Mouse (Mus musculus) adipocyte (in vitro differentiated cells): ENCODE results near the gene Pigz.
A peak's percentile ranks its signal among the peaks of the same experiment; 100 is the strongest.
"Not testable (repeated sequence)": the region's sequence is repeated elsewhere in the genome, so short reads cannot be mapped to it uniquely, and the experiment has no call there.

ENCODE experiments used
- DNase-seq: peaks from one replicate; pipeline ENCODE4 v3.0.0-alpha.2; 2016; ENCODE audit warnings: low spot score

The Pigz gene

DNA sequence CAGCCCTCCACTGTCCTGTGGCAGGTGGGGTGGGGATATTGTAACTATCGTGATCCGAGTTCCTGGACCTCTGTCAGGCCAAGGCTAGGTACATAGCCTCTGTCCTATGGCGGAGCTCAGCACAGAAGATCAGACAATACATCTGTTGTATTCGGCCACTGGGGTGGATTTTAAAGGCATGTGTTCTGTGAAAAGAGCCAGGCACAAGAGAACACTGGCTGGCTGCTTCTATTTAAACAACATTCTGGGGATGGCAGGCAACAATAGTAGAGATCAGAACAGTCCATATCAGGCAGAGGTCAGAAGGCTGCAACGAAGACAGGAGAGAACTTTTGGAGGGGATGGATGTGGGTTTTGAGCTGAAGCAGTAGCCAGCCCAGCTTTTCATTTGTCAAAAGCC is 1.4 kb upstream of the Pigz start:
- DNase-seq: no peak

DNA sequence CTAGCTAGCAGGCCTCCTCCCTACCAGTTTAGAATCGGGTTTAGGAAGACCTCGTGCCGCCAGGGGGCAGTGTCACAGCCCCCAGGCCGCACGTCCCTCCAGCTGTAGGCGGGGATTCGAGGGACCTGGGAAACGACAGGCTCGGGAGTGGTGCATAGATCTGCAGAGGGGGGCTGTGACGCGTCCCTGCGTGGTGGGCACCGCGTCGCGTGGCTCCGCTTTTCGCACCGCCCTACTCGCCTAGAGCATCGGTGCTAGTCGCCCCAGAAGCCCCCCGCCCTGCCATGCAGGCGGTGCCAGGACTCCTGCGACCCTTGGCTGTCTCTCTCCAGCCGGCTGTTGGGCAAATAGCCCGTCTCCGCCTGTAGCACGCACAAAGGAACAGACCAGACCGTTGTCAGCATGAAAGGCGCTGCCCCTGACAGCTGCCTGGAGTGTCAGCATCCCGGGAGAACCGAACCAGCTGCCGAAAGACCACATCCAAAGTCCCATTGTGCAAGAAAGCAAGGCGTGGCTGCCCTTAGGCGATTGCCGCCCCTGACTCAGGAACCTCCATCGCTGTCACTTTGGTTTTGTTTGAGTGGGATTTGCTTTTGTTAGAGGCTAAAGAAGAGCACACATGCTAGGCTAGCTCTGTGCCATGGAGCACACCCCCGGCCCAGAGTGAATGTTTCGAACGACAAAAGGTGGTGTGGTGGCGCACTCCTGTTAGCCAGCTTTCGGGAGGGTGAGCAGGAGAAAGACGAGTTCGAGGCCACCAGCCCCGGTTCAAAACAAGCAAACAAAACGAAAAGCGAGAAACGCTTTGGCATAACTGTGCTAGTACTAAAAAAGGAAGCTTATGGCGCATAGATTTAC is 582 bp upstream of the Pigz start:
- DNase-seq: peak; percentile 25

DNA sequence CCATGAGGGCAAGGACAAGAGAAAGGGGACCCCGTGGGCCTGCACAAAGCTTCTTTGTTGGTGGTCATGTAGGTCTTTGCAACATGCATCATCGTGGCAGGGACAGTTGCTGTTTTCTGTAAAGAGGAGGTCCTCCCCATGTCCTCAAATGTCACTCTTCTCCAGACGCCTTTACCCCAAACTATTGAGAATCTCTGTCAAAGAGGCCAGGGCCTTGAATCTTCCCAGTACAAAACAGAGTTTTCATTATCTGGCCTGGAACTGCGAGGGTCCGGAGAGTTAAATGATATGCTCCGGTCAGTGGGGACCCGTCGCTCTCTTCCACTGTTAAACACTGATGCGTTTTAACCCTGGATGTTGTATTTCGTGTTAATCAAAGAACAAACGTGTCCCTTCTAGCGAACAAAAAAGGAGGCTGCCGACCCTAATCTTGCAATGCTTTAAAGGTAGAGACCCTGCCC is 929 bp downstream of the Pigz start:
- DNase-seq: no peak

DNA sequence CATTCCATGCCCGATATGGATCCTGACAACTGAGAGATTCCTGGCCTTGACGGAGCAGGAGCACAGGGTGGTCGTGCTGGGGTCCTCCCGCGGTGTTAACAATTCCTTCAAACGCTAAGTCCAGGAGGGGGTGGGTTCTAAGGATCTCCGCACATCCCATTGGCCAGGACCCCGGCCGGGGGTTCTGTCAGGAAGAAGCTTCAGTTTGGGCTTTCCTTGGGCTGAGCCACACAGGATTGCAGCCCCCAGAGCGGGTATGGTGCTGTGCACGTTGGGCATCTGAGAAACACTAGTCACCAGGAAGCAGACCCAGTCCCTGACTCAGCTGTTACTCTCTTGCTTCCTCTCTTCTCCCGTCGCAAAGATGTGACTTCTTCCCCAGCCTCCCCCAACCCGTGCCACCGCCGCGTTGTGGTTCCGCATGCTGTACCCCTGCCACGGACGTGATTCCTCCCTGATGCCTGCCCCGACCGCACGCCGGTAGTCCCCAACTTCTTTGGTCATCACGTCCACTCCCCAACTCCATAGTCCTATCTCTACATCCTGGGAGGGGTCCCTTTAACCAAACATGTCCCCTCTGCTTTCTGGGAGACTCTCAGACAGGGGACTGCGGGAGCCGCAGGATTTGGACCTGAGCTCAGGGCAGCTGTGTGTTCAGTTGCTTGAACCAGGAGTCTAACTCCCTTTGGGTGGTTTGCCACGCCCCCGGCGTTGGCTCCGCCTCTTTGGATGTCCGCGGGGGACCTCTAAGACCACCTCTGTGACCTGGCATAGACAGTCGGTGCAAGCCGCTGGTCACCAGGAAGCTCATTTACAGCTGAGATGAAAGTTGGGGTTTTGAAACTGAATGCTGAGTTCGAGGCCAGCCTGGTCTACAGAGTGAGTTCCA is 1.7 kb downstream of the Pigz start:
- DNase-seq: no peak

DNA sequence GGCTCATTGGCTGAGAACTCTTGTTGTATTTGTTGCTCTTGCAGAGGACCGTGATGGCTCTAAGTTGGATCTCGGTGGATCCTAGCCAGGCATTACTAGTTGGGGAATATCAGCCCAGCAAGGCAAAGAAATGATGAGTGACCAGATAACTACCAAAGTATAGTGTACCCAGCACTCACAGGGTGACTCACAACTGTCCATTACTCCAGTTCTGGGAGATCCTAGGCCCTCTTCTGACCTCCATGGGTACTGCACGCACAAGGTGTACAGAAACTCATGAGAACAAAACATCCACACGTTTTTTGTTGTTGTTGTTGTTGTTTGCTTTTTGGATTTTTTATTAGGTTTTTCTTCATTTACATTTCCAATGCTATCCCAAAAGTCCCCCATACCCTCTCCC is 2.9 kb downstream of the Pigz start:
- no peak for DNase-seq

DNA sequence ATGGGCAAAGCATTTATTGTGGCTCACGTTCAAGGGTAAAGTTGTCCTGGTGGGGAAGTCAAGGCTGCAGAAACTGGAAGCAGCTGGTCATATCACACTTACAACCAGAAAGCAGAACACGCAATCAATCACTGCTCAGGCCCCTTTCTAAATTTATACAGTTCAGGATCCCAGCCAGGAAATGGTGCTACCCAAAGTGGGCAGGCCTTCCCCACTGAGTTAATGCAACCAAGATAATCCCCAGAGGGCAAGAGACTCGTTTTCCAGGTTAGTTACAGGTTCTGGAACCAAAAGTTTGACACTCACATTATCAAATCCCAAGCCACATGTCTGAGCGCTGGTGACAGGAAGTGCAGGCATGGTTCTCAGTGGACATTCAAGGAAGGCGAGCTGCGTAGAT is 5.2 kb downstream of the Pigz start:
- no peak for DNase-seq

DNA sequence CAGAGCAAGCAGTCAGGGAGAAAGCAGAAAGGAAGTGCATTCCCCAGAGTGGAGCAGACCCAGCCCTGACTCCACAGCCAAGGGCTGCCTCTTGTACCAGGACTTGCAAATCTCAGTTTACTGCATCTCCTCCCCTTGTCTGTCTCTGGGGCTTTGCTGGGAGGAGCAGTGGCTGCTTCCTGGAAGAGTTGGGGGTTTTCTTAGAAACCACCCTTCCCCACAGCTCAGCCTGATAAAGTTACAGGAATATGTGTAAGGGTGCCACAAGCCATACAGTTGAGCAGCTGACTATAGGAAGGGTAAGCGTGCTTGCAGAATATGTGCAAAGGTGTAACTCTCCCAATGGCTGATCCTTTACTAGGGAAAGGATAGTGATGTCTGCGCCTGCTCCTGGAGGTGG is 6.9 kb downstream of the Pigz start:
- DNase-seq: no peak

DNA sequence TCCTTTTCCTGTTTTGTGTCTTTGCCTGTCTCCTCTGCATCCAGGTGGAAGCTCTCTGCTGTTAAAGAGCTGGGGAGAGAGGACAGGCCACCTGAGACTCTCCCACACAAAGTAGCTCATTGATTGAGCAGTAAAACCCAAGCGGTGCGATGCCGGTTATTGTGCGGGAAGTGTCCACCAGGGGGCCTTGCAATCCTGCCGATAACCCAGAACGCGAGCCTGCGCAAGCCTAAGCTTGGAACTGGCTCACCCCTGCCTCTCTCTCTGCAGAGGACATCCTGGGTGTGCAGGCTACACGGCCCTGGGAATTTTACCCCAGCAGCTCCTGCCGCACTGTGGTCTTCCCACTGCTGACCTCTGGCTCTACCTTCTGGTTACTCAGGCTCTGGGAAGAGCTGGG is 10.3 kb downstream of the Pigz start:
- DNase-seq: peak; percentile 41

DNA sequence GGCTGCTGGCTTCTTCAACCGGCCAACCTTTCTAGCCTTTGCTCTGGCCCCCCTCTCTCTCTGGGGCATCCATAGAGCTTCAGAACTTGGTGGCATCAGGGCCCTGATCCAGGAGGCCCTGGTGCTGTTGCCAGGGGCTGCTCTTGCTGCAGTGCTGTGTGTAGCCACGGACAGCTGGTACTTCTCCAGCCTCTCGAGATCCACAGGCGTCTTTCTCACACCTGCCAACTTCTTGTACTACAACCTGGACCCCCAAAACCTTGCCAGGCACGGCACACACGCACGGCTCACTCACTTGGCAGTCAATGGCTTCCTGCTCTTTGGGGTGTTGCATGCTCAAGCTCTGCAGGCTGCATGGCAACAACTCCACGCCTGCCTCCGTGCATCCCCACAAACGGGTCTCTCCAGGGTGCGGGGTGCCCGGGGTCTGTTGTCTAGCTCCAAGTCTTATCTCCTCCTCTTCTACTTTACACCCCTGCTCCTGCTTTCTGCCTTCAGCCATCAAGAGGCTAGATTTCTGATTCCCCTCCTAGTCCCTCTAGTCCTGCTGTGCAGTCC is 11.1 kb downstream of the Pigz start:
- no peak for DNase-seq

DNA sequence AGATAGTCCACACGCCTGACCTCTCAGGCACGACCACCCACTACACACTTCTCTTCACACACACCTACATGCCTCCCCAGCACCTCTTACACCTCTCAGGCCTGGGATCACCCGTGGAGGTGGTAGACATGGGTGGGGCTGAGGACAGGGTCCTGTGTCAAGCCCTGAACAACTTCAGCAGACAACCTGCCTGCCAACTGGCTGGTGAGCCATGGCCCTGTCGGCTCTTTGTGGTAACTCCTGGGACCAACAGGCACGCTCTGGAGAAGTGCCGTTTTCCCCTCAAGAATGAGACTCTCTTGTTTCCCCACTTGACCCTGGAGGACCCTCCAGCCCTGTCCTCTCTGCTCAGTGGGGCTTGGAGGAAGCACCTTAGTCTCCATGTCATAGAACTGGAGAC is 11.7 kb downstream of the Pigz start:
- DNase-seq: no peak

DNA sequence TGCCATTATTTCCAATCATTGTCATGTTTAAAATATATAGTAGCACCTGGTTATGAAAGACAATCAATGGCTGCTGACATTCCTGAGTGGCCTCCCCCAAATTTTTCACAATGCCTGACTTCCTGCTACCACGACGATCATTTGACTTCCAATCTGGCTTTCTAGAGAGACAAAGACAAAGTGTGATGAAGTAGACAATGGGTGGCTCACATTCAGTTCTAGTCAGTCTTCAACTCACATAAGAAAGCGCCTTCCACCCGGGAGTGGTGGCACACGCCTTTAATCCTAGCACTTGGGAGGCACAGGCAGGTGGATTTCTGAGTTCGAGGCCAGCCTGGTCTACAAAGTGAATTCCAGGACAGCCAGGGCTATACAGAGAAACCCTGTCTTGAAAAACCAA is 12.3 kb downstream of the Pigz start:
- not testable (repeated sequence) for DNase-seq

DNA sequence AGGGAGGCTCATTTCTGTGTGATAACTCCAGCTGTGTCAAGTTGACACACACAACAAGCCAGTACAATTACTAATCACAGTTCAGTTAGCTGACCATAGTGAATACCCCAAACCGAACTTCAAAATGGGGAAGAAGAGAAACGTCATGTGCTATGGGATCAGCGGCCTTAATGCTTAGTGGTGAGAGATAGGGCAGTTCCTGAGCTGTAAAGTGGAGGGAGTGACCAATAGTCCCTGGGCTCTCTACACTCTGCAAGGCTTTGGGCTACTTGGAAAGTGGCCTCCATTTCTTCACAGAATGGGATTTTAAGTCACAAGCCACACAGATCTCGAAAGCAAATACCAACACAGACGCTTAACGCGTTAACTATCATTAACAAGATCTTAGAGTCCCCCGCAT is 13.7 kb downstream of the Pigz start:
- peak; percentile 27 for DNase-seq

DNA sequence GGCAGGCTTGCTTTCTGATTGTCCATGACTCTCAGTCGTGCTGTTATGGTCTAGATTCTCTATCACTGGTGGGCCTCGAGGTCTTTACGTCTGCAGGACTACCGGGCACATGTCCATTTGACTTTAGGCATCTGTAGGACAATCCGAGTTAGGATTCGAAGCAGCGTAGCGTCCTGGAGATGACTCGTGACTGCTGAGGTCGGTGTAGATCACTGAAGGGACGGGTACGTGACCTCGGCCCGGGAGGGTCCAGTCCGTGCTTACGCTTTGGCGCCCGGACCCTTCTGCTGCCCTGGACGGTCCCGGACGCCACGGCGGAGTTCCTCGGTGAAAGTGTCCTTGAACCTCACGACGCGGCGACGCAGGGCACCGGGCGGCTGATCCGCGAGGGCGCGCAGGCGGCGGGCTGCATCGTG is 14.3 kb downstream of the Pigz start:
- DNase-seq: no peak

DNA sequence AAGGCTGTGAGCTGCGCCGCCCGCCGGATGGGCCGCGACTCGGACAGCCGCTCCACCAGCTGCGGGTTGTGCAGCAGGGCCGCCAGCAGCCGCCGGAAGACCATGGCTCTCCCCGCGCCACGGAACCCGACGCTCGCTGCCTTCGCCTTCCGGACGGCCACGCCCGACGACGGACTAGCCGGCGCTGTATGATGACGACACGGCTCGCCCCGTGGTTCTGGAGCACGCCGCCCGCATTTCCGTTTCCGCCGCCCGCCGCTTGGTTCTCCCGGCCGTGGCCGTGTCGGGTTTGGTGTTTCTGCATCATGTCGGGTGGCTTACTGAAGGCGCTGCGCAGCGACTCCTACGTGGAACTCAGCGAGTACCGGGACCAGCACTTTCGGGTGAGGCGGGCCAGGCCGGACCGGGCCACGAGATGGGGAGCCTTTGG is 14.7 kb downstream of the Pigz start, which contains the start of the genes 0610012G03Rik and Ncbp2:
Gene 0610012G03Rik, minus strand, starts transcription at position 150 of the 430 bp plus-strand sequence.
Gene Ncbp2, plus strand, starts transcription at position 169 of the 430 bp plus-strand sequence.
- peak; percentile 94 for DNase-seq

DNA sequence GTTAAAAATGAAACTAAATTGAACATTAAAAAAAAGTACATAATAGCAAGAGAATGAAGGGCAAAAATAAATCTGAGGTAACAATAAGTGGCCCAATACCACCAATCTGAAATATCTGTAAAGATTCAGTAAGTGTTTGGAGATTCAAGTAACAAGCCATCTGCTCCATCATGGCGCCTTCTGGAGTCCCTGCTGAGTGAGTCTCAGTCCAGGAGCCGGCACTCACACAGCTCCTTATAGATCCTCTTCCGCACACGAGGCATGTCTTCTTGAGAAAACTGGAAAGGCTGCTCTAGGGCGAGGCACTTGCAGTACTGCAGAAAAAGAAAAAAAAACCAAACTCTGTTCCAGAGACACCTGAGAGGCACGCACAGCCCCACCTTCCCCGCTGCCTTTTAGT is 29.6 kb downstream of the Pigz start:
- no peak for DNase-seq

DNA sequence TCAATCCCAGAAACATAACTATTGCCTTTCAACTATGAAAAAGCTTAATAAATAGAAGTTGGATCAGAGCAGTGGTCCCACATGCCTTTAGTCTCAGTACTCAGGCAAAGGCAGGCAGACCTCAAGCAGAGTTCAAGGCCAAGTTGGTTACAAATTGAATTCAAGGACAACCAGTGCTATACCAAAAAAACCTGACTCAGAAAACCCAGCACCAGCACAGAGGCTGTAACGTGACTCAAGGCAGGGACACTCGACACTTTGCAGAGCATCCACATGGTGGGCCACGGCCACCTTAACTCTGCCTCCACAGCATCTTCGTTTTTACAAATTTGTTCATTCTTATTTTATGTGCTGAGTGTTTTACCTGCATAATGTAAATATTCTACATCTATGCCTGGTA is 41.6 kb downstream of the Pigz start:
- DNase-seq: no peak

DNA sequence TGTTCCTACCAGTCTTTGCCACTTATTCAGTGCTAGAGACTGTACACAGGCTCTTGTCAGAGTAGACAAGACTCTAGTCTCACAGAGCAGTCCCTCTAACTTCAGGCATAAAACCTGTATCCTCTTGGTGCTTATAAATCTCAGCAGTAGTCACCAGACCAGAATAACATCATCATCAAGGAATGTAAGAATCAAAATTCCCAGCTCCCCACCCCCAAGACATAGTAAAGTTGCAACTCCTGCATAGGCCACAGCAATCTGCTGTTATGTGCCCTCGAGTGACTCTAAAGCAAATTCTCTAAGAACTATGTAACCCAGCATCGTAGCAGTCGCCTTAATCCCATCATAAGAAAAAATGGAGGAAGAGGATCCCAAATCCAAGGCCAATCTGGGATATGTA is 45.9 kb downstream of the Pigz start:
- no peak for DNase-seq

DNA sequence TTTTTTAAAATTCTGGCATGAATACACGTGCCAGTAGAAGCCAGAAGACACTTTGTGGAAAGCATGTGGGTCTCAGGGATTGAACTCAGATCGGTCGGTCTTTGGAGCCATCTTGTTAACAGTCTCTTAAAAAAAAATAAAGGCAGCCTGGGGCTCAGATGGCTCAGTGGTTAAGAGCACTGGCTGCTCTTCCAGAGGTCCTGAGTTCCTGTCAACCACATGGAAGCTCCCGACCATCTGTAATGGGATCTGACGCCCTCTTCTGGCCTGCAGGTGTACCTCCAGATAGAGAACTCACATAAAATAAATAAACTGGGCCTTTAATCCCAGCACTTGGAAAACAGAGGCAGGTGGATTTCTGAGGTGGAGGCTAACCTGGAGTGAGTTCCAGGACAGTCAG is 47.3 kb downstream of the Pigz start:
- no peak for DNase-seq

DNA sequence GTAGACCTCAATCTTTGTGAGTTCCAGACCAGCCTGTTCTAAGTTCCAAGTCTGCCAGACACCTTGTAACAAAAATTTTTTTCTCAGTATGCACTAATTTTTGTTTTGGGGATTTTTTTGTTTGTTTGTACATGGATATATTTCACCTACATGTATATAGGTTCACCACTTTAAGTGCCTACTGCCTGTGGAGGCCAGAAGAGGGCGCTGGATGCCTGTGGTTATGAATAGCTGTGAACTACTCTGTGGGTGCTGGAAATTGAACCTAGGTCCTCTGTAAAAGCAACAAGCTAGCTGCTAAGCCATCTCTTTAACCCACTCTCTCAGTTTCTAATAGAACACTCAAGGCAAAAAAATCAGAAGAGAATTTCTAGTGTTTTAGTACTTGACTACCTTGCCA is 58.4 kb downstream of the Pigz start:
- DNase-seq: no peak

DNA sequence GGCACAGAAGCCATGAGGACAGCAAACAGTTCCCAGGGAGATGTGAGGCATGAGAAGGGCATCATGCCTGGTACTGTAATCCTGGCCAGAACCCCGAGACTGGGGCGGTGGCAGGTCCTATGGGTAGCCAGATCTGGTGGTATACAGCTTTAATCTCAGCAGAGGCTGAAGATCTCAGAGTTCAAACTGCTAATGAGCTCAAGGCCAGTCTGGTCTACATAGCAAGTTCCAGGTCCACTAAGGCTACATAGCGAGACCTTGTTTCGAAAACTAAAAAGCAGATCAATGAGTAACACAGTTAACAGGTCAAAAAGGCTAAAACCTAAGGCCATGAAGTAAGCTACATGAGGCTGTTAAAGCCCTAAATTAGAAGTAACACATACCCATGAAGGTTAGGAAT is 59.5 kb downstream of the Pigz start:
- no peak for DNase-seq

DNA sequence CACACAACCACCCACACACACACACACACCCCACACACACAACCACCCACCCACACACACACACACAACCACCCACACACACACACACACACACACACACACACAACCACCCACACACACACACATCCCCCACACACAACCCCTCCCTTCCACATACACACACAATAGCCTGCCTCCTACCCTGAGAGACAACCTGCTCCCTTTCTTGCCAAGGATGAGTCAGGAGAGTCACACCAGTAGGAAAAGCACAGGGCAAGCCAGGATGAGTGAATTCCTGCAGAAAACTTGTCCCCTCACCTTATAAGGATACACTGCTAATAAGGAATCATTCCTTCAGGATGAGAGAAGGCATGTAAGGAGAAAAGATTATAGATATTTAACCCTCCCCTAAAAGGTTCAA is 60.3 kb downstream of the Pigz start:
- DNase-seq: no peak
